Mouse (Mus musculus): ENCODE results near the gene Babam1. TPM values are rescaled to one million over a fixed set of nuclear protein-coding genes. Genes with fewer than 3 reads are reported as not detected.

Gene Babam1
- total and polyA plus RNA-seq, 3 experiments: 62.8 to 91.3 (median 70.2) TPM

DNA sequence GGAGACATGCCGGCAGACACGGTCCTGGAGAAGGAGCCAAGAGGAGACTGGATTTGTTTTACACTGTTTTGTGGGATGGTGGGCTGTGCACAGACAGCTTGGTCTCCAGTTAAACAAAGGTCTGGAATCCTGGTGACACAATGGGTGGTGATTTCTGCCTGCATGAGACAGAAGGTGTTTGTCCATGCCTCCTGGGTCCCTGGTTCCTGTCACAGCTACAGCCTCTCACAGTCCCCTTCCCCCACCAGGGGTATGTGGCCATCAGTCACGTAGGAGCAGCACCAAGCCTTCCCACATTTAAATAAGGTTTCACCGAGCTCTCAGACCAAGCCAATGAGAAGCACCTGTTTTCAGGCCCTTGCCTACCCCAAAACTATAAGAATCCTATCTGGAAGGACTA is 54.7 kb downstream of the Babam1 start:
- Histone ChIP-seq H3K4me3 (no peak overlapping the region), H3K4me1 (ENCODE audit: control insufficient read depth, insufficient read depth, low read length) (no peaks in the 10 kb centered on the region), H3K36me3 (ENCODE audit: control insufficient read depth, insufficient read depth, low read length) (no peaks in the 10 kb centered on the region), H3K27ac (no peak overlapping the region), H3K79me2 (replicated peaks; ENCODE audit: control insufficient read depth, insufficient read depth, low read length) (no peaks in the 10 kb centered on the region), H3K9ac (ENCODE audit: low read depth, low read length) (no peak overlapping the region), H3K27me3 (ENCODE audit: control insufficient read depth, insufficient read depth, low read length) (no peaks in the 10 kb centered on the region)
- WGBS: 75% methylated on average over 4 of the region's 4 CpGs
- intact Hi-C loops (cut with DNase I): no loop called here
- DNase-seq: no peak
- TF ChIP-seq POLR2A (IDR thresholded peaks at IDR 0.05; ENCODE audit: insufficient read depth, low read depth, low read length): no peak
- no peak for TF ChIP-seq CTCF (IDR thresholded peaks at IDR 0.05)
- no peak for TF ChIP-seq EP300 (IDR thresholded peaks at IDR 0.05; ENCODE audit: insufficient read depth, low read depth, low read length)

- intact Hi-C loops (cut with DNase I): no loop called here
- no peaks in the 10 kb centered on the region for H3K36me3 ChIP-seq (ENCODE audit: control insufficient read depth, insufficient read depth, low read length)
- no peaks in the 10 kb centered on the region for H3K4me1 ChIP-seq (ENCODE audit: control insufficient read depth, insufficient read depth, low read length)
- WGBS: 58% methylated on average over 11 of the region's 11 CpGs
- no peaks in the 10 kb centered on the region for H3K79me2 ChIP-seq (replicated peaks; ENCODE audit: control insufficient read depth, insufficient read depth, low read length)
- no peak for DNase-seq
- no peak overlapping the region for H3K4me3 ChIP-seq
- H3K27ac ChIP-seq: no peak overlapping the region
- TF ChIP-seq EP300 (IDR thresholded peaks at IDR 0.05; ENCODE audit: insufficient read depth, low read depth, low read length) (no peak), CTCF (IDR thresholded peaks at IDR 0.05) (no peak), POLR2A (IDR thresholded peaks at IDR 0.05; ENCODE audit: insufficient read depth, low read depth, low read length) (no peak)
- H3K27me3 ChIP-seq (ENCODE audit: control insufficient read depth, insufficient read depth, low read length): no peaks in the 10 kb centered on the region
- no peak overlapping the region for H3K9ac ChIP-seq (ENCODE audit: low read depth, low read length)
Measured at GRCm38 (mm10) chr8:71451777-71452176, 55.1 kb downstream of the Babam1 start.

DNA sequence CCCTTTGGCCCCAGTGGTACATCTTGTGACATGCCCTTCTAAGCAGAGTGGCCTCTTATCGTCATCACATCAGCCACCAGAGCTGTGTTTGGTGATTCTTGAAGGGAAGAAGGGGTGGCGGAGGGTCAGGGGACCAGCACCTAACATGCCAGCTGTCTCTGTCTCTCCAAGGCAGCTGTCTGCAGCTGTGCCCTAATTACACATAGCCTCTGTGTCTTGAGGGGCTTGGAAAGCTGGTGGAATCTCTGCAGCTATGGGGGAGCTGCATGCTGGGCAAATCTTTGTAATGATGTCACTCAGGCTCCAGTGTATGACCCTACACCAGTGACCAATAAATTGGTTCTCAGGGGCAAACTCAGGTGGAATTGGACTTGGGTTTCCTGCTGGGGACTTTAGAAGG is 56.0 kb downstream of the Babam1 start:
- no peaks in the 10 kb centered on the region for H3K36me3 ChIP-seq (ENCODE audit: control insufficient read depth, insufficient read depth, low read length)
- 78% methylated on average over 2 of the region's 2 CpGs for WGBS
- no peak overlapping the region for H3K4me3 ChIP-seq
- H3K27ac ChIP-seq: no peak overlapping the region
- no peak overlapping the region for H3K9ac ChIP-seq (ENCODE audit: low read depth, low read length)
- no peaks in the 10 kb centered on the region for H3K4me1 ChIP-seq (ENCODE audit: control insufficient read depth, insufficient read depth, low read length)
- TF ChIP-seq EP300 (IDR thresholded peaks at IDR 0.05; ENCODE audit: insufficient read depth, low read depth, low read length) (no peak), POLR2A (IDR thresholded peaks at IDR 0.05; ENCODE audit: insufficient read depth, low read depth, low read length) (no peak), CTCF (IDR thresholded peaks at IDR 0.05) (no peak)
- H3K27me3 ChIP-seq (ENCODE audit: control insufficient read depth, insufficient read depth, low read length): no peaks in the 10 kb centered on the region
- intact Hi-C loops (cut with DNase I): no loop called here
- H3K79me2 ChIP-seq (replicated peaks; ENCODE audit: control insufficient read depth, insufficient read depth, low read length): no peaks in the 10 kb centered on the region
- no peak for DNase-seq

Other genes with a start within 250 kb of the Babam1 start
- gene Myo9b, start 124.1 kb upstream of the Babam1 start, total RNA-seq (2021): 10 to 100 TPM; 20.1 to 22.8 TPM
- 15.0 and 15.9 TPM in 2 replicates for gene Myo9b, start 124.1 kb upstream of the Babam1 start, polyA plus RNA-seq (2012; rRNA removed)
- 10 to 100 TPM; 24.2 to 29.0 TPM for gene Haus8, start 123.9 kb upstream of the Babam1 start, total RNA-seq (2021)
- gene Haus8, start 123.9 kb upstream of the Babam1 start, polyA plus RNA-seq (2012; rRNA removed): 11.9 and 12.1 TPM in 2 replicates
- gene Use1, start 30.0 kb upstream of the Babam1 start, total RNA-seq (2021): 100 to 1,000 TPM; 140 to 169 TPM
- 112 and 120 TPM in 2 replicates for gene Use1, start 30.0 kb upstream of the Babam1 start, polyA plus RNA-seq (2012; rRNA removed)
- gene Ocel1, start 25.6 kb upstream of the Babam1 start, total RNA-seq (2021): 10 to 100 TPM; 12.4 to 15.2 TPM
- 8.0 and 9.1 TPM in 2 replicates for gene Ocel1, start 25.6 kb upstream of the Babam1 start, polyA plus RNA-seq (2012; rRNA removed)
- 10 to 100 TPM; 47.6 to 56.7 TPM for gene Nr2f6, start 14.9 kb upstream of the Babam1 start, total RNA-seq (2021)
- gene Nr2f6, start 14.9 kb upstream of the Babam1 start, polyA plus RNA-seq (2012; rRNA removed): 53.9 and 63.2 TPM in 2 replicates
- gene Ushbp1, start 1.1 kb upstream of the Babam1 start, total RNA-seq (2021): 10 to 100 TPM; 22.9 to 23.9 TPM
- 71.7 and 72.2 TPM in 2 replicates for gene Ushbp1, start 1.1 kb upstream of the Babam1 start, polyA plus RNA-seq (2012; rRNA removed)
- not detected for gene Ankle1, start 9.1 kb downstream of the Babam1 start, total RNA-seq (2021)
- gene Ankle1, start 9.1 kb downstream of the Babam1 start, polyA plus RNA-seq (2012; rRNA removed): 0.15 and 0.31 TPM in 2 replicates
- gene Abhd8, start 66.8 kb downstream of the Babam1 start, total RNA-seq (2021): 10 to 100 TPM; 25.8 to 26.5 TPM
- 30.4 and 38.3 TPM in 2 replicates for gene Abhd8, start 66.8 kb downstream of the Babam1 start, polyA plus RNA-seq (2012; rRNA removed)
- 100 to 1,000 TPM; 120 to 128 TPM for gene Mrpl34, start 68.1 kb downstream of the Babam1 start, total RNA-seq (2021)
- 81.7 and 153 TPM in 2 replicates for gene Mrpl34, start 68.1 kb downstream of the Babam1 start, polyA plus RNA-seq (2012; rRNA removed)
- 10 to 100 TPM; 30.4 to 31.8 TPM for gene Dda1, start 72.3 kb downstream of the Babam1 start, total RNA-seq (2021)
- gene Dda1, start 72.3 kb downstream of the Babam1 start, polyA plus RNA-seq (2012; rRNA removed): 51.8 and 51.9 TPM in 2 replicates
- gene Ano8, start 89.1 kb downstream of the Babam1 start, total RNA-seq (2021): 10 to 100 TPM; 15.6 to 16.3 TPM
- 15.3 and 18.4 TPM in 2 replicates for gene Ano8, start 89.1 kb downstream of the Babam1 start, polyA plus RNA-seq (2012; rRNA removed)
- 10 to 100 TPM; 16.6 to 20.5 TPM for gene Gtpbp3, start 91.2 kb downstream of the Babam1 start, total RNA-seq (2021)
- gene Gtpbp3, start 91.2 kb downstream of the Babam1 start, polyA plus RNA-seq (2012; rRNA removed): 18.4 and 19.8 TPM in 2 replicates
- gene Plvap, start 114.9 kb downstream of the Babam1 start, total RNA-seq (2021): 10 to 100 TPM; 22.1 to 28.3 TPM
- gene Plvap, start 114.9 kb downstream of the Babam1 start, polyA plus RNA-seq (2012; rRNA removed): 37.2 and 42.9 TPM in 2 replicates
- not detected for gene Ccdc194, start 128.8 kb downstream of the Babam1 start, total RNA-seq (2021)
- gene Ccdc194, start 128.8 kb downstream of the Babam1 start, polyA plus RNA-seq (2012; rRNA removed): 0.10 and 0.23 TPM in 2 replicates
- 10 to 100 TPM; 17.4 to 18.1 TPM for gene Bst2, start 140.6 kb downstream of the Babam1 start, total RNA-seq (2021)
- 69.8 and 85.9 TPM in 2 replicates for gene Bst2, start 140.6 kb downstream of the Babam1 start, polyA plus RNA-seq (2012; rRNA removed)
- 10 to 100 TPM; 27.0 to 29.7 TPM for gene Mvb12a, start 146.1 kb downstream of the Babam1 start, total RNA-seq (2021)
- gene Mvb12a, start 146.1 kb downstream of the Babam1 start, polyA plus RNA-seq (2012; rRNA removed): 51.6 and 53.7 TPM in 2 replicates
- gene Tmem221, start 162.0 kb downstream of the Babam1 start, total RNA-seq (2021): under 1 TPM in 1 of 2 experiments, not detected in 1; 0.16 TPM
- gene Tmem221, start 162.0 kb downstream of the Babam1 start, polyA plus RNA-seq (2012; rRNA removed): 0.29 and 0.51 TPM in 2 replicates
- gene Nxnl1, start 169.7 kb downstream of the Babam1 start, total RNA-seq (2021): under 1 TPM; 0.14 to 0.18 TPM
- 0.12 TPM in 1 of 2 replicates, not detected in the other for gene Nxnl1, start 169.7 kb downstream of the Babam1 start, polyA plus RNA-seq (2012; rRNA removed)
- gene Slc27a1, start 172.0 kb downstream of the Babam1 start, total RNA-seq (2021): 100 to 1,000 TPM; 159 to 191 TPM
- 227 and 281 TPM in 2 replicates for gene Slc27a1, start 172.0 kb downstream of the Babam1 start, polyA plus RNA-seq (2012; rRNA removed)
- 10 to 100 TPM; 58.6 to 66.3 TPM for gene Pgls, start 195.3 kb downstream of the Babam1 start, total RNA-seq (2021)
- gene Pgls, start 195.3 kb downstream of the Babam1 start, polyA plus RNA-seq (2012; rRNA removed): 53.2 and 80.4 TPM in 2 replicates
- under 1 TPM; 0.78 to 0.82 TPM for gene Fam129c, start 200.8 kb downstream of the Babam1 start, total RNA-seq (2021)
- gene Fam129c, start 200.8 kb downstream of the Babam1 start, polyA plus RNA-seq (2012; rRNA removed): 1.7 and 2.4 TPM in 2 replicates
- gene Colgalt1, start 214.1 kb downstream of the Babam1 start, total RNA-seq (2021): 10 to 100 TPM; 39.3 to 39.6 TPM
- 55.8 and 76.6 TPM in 2 replicates for gene Colgalt1, start 214.1 kb downstream of the Babam1 start, polyA plus RNA-seq (2012; rRNA removed)

All from heart, adult 2 months (tissue).